Mouse (Mus musculus) testis, adult 2 months (tissue): ENCODE results near the gene Gnmt.

Source experiments
- CTCF ChIP-seq: fragments of 200-500 bp; IDR thresholded peaks from 2 replicates; pipeline ENCODE4 v1.5.1; 2012; ENCODE audit warnings: low read depth, mild to moderate bottlenecking, inconsistent platforms, low read length, moderate library complexity; ENCODE audit not compliant: control insufficient read depth, insufficient read depth, insufficient replicate concordance
- POLR2A ChIP-seq: fragments of 200-500 bp; IDR thresholded peaks from 2 replicates; pipeline ENCODE4 v1.6.1; 2012; ENCODE audit warnings: low read depth, mild to moderate bottlenecking, inconsistent platforms, low read length, moderate library complexity; ENCODE audit not compliant: control insufficient read depth

DNA sequence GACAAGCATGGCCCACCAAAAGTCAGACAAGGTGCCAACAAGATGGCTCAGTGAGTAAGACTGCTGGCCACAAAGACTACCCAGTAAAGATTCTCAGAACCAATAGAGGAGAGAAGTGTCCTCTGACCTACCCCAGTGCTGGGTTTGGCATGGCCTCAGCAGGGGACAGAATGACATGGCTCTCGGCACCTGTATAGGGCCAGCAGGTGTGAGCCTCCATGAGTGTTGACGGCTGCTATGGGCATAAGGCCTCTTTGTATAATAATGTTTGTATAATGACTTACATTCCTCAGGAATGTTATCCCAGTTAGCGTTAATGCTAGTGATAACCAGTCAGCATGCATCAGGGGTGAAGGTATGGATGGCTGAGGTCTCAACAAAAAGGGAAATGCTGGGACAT is 47.1 kb upstream of the Gnmt start:
- TF ChIP-seq POLR2A, result no peak
- TF ChIP-seq CTCF, result no peak
